Mouse (Mus musculus) heart, adult 10 weeks (tissue): Measurements from ENCODE around the gene Pla2g16. TPM values are rescaled to one million over a fixed set of nuclear protein-coding genes. Genes with fewer than 3 reads are reported as not detected.

ENCODE experiments used
- polyA plus RNA-seq: library from polyadenylated mRNA; stranded (reverse); fragments of 350-450 nt; fragmentation: Illumina TruSeq; extraction: RNeasy Lipid Tissue Mini Kit (QIAGEN cat#74804); gene quantifications from one replicate; pipeline ENCODE4 v1.2.3, GENCODE M21; 2014; ENCODE audit warnings: low read depth, low replicate concordance

Gene Pla2g16
- polyA plus RNA-seq, result 108 TPM

GRCm38 (mm10) chr19:7557328-7557822 lies at the start of gene Pla2g16:
Gene Pla2g16, plus strand, starts transcription at chr19:7557459.

DNA sequence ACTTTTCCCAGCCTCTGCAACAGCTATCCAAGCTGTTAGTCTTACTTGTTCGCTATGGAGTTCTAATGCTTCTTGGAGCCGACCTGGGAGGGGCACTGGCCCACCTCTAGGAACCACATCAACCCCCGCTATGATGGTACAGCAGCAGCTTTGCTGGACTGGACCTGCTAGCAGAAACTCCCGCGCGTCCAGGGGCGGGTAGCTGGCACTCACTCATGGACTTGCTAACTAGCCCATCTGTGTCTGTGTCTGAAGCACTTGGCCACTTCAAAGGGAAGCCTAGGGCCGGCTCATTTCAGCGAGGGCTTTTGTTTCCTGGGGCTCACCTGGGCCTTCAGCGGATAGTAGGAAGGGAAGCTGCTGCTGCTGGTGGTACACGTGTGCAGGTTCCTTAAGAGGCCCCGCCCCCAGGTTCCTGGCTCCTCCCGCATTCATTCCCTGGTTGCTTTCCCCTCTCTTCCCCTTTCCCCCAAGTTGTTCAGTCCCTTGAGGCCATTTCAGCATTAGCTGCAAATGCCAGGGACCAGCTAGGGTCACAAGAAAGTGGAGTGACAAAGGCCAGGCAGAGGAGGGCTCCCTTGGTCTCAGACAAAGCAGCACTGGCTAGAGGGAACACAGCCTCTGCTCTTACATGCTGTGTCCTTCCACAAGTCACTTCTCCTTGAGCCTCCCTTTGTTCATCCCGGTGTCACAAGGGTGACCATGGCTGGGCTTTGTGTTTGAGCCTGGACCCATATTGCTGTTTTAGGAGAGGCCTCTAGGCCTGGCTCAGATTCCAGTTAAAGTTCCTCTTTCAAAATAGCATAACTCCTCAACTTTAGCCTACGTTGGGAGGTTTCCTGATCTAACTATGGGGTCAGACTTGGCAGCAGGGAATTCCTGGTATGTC lies 49.8 kb downstream of the Pla2g16 start, which contains the start of gene Lgals12:
TSS of gene Lgals12 (minus strand) at position 393 of the 889 bp plus-strand sequence.

DNA sequence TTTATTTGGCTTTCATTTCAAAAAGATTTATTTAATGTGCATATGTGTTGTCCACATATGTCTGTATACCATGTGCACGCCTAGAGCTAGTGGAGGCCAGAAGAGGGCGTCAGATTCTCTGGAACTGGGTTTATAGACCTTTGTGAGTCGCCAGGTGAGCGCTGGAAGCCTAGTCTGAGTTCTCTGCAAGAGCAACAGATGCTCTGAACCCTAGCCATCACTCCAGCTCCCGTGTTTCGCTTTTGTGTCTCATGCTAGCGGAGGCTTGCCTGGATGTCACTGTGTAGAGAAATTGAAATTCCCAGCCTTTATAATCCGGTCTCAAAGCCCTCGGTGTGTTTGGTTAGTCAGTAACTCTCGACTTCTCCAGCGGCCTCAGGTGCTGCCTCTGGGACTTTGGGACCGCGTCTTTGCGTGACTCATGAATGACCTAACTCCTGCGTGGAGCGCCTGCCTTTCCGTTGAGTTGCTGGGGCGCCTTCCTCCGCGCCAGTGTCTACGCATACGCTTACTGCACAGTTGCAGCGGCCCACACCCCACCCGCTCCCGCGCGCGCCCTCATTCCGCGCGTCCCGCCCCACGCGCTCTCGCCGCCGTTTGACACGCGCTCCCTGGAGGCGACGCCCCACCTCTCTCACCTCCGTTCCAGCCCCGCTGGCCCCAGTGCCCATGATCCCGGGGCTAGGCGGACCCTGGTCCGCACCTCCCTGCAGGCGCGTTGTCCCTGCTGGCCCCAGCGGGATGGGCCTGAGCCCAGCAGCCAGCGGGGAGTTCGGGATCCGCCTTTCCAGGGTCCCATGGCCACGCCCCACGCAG lies 54.9 kb downstream of the Pla2g16 start, which contains the start of gene Hrasls5:
TSS of gene Hrasls5 (plus strand) at position 600 of the 816 bp plus-strand sequence.

Other genes with a start within 250 kb of the Pla2g16 start
- gene Mark2, start 215.6 kb upstream of the Pla2g16 start, polyA plus RNA-seq, result 31.5 TPM
- gene Spindoc, start 174.5 kb upstream of the Pla2g16 start, polyA plus RNA-seq, result 8.9 TPM
- 15.0 TPM for gene 2700081O15Rik, start 139.8 kb upstream of the Pla2g16 start, polyA plus RNA-seq
- 85.5 TPM for gene Rtn3, start 74.2 kb upstream of the Pla2g16 start, polyA plus RNA-seq
- 12.7 TPM for gene Atl3, start 63.4 kb upstream of the Pla2g16 start, polyA plus RNA-seq
- 0.34 TPM for gene Lgals12, start 49.7 kb downstream of the Pla2g16 start, polyA plus RNA-seq
- not detected for gene Hrasls5, start 55.1 kb downstream of the Pla2g16 start, polyA plus RNA-seq
- not detected for gene Slc22a19, start 153.9 kb downstream of the Pla2g16 start, polyA plus RNA-seq
- 0.21 TPM for gene Slc22a26, start 245.2 kb downstream of the Pla2g16 start, polyA plus RNA-seq